Mouse (Mus musculus): Measurements from ENCODE around the gene Tifab.
"Not testable (repeated sequence)": the region's sequence is repeated elsewhere in the genome, so short reads cannot be mapped to it uniquely, and the experiment has no call there.

The Tifab gene

GRCm38 (mm10) chr13:56178416-56179035 is at the start of gene Tifab:
Tifab (minus strand) TSS chr13:56178885.
- in situ Hi-C loops (cut with MboI, MseI), result no loop called here

- in situ Hi-C loops (cut with MboI, MseI), result no loop called here
These were observed 47.7 kb upstream of the Tifab start for GRCm38 (mm10) chr13:56226175-56226954.

GRCm38 (mm10) chr13:56223625-56224024 is 44.9 kb upstream of the Tifab start:
- in situ Hi-C loops (cut with MboI, MseI), result no loop called here

GRCm38 (mm10) chr13:56222849-56223246 is 44.2 kb upstream of the Tifab start:
- in situ Hi-C loops (cut with MboI, MseI), result no loop called here

- in situ Hi-C loops (cut with MboI, MseI), result no loop called here
These were observed 43.5 kb upstream of the Tifab start for GRCm38 (mm10) chr13:56221995-56222848.

GRCm38 (mm10) chr13:56221129-56221910 is 42.6 kb upstream of the Tifab start:
- in situ Hi-C loops (cut with MboI, MseI), result no loop called here

- in situ Hi-C loops (cut with MboI, MseI), result no loop called here
These were observed 40.6 kb upstream of the Tifab start for GRCm38 (mm10) chr13:56219254-56219653.

- in situ Hi-C loops (cut with MboI, MseI), result no loop called here
These were observed 37.4 kb upstream of the Tifab start for GRCm38 (mm10) chr13:56216090-56216489.

- in situ Hi-C loops (cut with MboI, MseI), result no loop called here
These were observed 35.9 kb upstream of the Tifab start for GRCm38 (mm10) chr13:56214633-56215032.

- in situ Hi-C loops (cut with MboI, MseI), result no loop called here
These were observed 30.4 kb upstream of the Tifab start for GRCm38 (mm10) chr13:56209067-56209411.

GRCm38 (mm10) chr13:56208225-56209066 is 29.8 kb upstream of the Tifab start:
- in situ Hi-C loops (cut with MboI, MseI), result no loop called here

- in situ Hi-C loops (cut with MboI, MseI), result loop anchor here (5.0 kb wide), 2 partner anchors 63 to 228 kb away; partner anchors contain the start of gene Gm3045
These were observed 20.8 kb upstream of the Tifab start for GRCm38 (mm10) chr13:56199506-56199905.

GRCm38 (mm10) chr13:56197473-56198266 is 19.0 kb upstream of the Tifab start:
- in situ Hi-C loops (cut with MboI, MseI), result loop anchor here (5.0 kb wide), 2 partner anchors 65 to 230 kb away; partner anchors contain the start of gene Gm3045

GRCm38 (mm10) chr13:56197031-56197430 is 18.3 kb upstream of the Tifab start:
- in situ Hi-C loops (cut with MboI, MseI), result loop anchor here (5.0 kb wide), 2 partner anchors 65 to 230 kb away; partner anchors contain the start of gene Gm3045

- in situ Hi-C loops (cut with MboI, MseI), result loop anchor here (5.0 kb wide), 2 partner anchors 66 to 231 kb away; partner anchors contain the start of gene Gm3045
These were observed 17.1 kb upstream of the Tifab start for GRCm38 (mm10) chr13:56195824-56196223.

GRCm38 (mm10) chr13:56194181-56194580 is 15.5 kb upstream of the Tifab start:
- in situ Hi-C loops (cut with MboI, MseI), result not testable (repeated sequence)

- in situ Hi-C loops (cut with MboI, MseI), result no loop called here
These were observed 12.5 kb upstream of the Tifab start for GRCm38 (mm10) chr13:56191225-56191624.

- in situ Hi-C loops (cut with MboI, MseI), result no loop called here
These were observed 11.0 kb upstream of the Tifab start for GRCm38 (mm10) chr13:56189688-56190087.

GRCm38 (mm10) chr13:56183687-56184086 is 5.0 kb upstream of the Tifab start:
- in situ Hi-C loops (cut with MboI, MseI), result no loop called here

Data from T-helper 1 cell (primary cell).